In genomic region chr12:87409123-87409522, GRCm38 (mm10) we compare ENCODE assay signal across 32 mouse cellular contexts. TPM values are rescaled to one million over a fixed set of nuclear protein-coding genes. Genes with fewer than 3 reads are reported as not detected.
DNase-seq lines count a peak whose midpoint lies in the region; ATAC-seq and TF ChIP-seq lines count a peak whose summit lies in the region.
"Had no signal": no experiment of that assay in that cellular context is flagged by ENCODE, and none has a peak within 500 bp of the region (broad histone marks: within the 10 kb centered on the region; RNA-seq: fewer than 3 reads in every experiment).

No protein-coding gene starts in this region.

- no peaks in the 10 kb centered on the region for H3K27me3 ChIP-seq in lung, postnatal 0 days (replicated peaks; ENCODE audit: insufficient read depth, low read length)
- no peaks in the 10 kb centered on the region for H3K27me3 ChIP-seq in small intestine, adult 2 months (ENCODE audit: control insufficient read depth, insufficient read depth, low read length)
- no peaks in the 10 kb centered on the region for H3K27me3 ChIP-seq in kidney, embryonic 16.5 days (ENCODE audit: insufficient read depth, low read length)
- H3K27me3 ChIP-seq in embryonic facial prominence, embryonic 10.5 days (replicated peaks; ENCODE audit: low read depth, poor library complexity, severe bottlenecking): no peaks in the 10 kb centered on the region
- no peaks in the 10 kb centered on the region for H3K27me3 ChIP-seq in kidney, embryonic 14.5 days (ENCODE audit: control insufficient read depth, insufficient read depth, low read length)
- H3K27me3 ChIP-seq: CH12.LX; forebrain, embryonic 15.5 days; heart, embryonic 15.5 days; kidney, embryonic 15.5 days; lung, embryonic 15.5 days; midbrain, embryonic 12.5 days; neural tube, embryonic 12.5 days; stomach, embryonic 15.5 days had no signal

- TF ChIP-seq EP300 in lung, postnatal 0 days (IDR thresholded peaks at IDR 0.05): no peak; the same call in 1 of the 2 replicates

- no peak overlapping the region for H3K4me3 ChIP-seq in lung, postnatal 0 days (ENCODE audit: low read depth, low read length)
- H3K4me3 ChIP-seq in small intestine, adult 2 months (ENCODE audit: low read depth, low read length): no peak overlapping the region
- H3K4me3 ChIP-seq in kidney, embryonic 16.5 days (ENCODE audit: low read length): no peak overlapping the region
- H3K4me3 ChIP-seq in embryonic facial prominence, embryonic 10.5 days: no peak overlapping the region
- H3K4me3 ChIP-seq in kidney, embryonic 14.5 days (ENCODE audit: low read length): no peak overlapping the region
- H3K4me3 ChIP-seq: forebrain, embryonic 15.5 days; heart, embryonic 10.5 days; heart, embryonic 15.5 days; kidney, embryonic 15.5 days; liver, embryonic 15.5 days; lung, embryonic 15.5 days; midbrain, embryonic 12.5 days; myocyte; neural tube, embryonic 12.5 days; stomach, embryonic 15.5 days had no signal

- no peak for TF ChIP-seq POLR2A in small intestine, adult 2 months (IDR thresholded peaks at IDR 0.05; ENCODE audit: low read depth, low read length)

- H3K9ac ChIP-seq in lung, postnatal 0 days (replicated peaks; ENCODE audit: low read depth): no peak overlapping the region
- no peak overlapping the region for H3K9ac ChIP-seq in kidney, embryonic 16.5 days (replicated peaks; ENCODE audit: low read length)
- no peak overlapping the region for H3K9ac ChIP-seq in kidney, embryonic 14.5 days (ENCODE audit: low read depth, low read length)
- H3K9ac ChIP-seq: forebrain, embryonic 15.5 days; heart, embryonic 15.5 days; kidney, embryonic 15.5 days; liver, embryonic 15.5 days; lung, embryonic 15.5 days; midbrain, embryonic 12.5 days; neural tube, embryonic 12.5 days; stomach, embryonic 15.5 days had no signal

- peak overlapping the region; percentile 55; the same call in 1 of the 2 replicates for H3K27ac ChIP-seq in lung, postnatal 0 days (ENCODE audit: low read length)
- H3K27ac ChIP-seq in small intestine, adult 2 months (ENCODE audit: insufficient read depth, low read depth, low read length): peak overlapping the region; percentile 97
- no peak overlapping the region for H3K27ac ChIP-seq in kidney, embryonic 16.5 days (ENCODE audit: low read length)
- H3K27ac ChIP-seq in embryonic facial prominence, embryonic 10.5 days (replicated peaks): no peak overlapping the region
- no peak overlapping the region for H3K27ac ChIP-seq in kidney, embryonic 14.5 days (ENCODE audit: low read depth, low read length)
- H3K27ac ChIP-seq: forebrain, embryonic 15.5 days; kidney, embryonic 15.5 days; liver, embryonic 15.5 days; lung, embryonic 15.5 days; midbrain, embryonic 12.5 days; neural tube, embryonic 12.5 days; stomach, embryonic 15.5 days had no signal

- DNase-seq in lung, postnatal 0 days (ENCODE audit: low spot score): peak; percentile 49
- no peak for DNase-seq in lung, postnatal 25 days (ENCODE audit: low spot score)
- DNase-seq in ZHBTc4 (ENCODE audit: low read depth, low spot score): peak; percentile 88
- no peak for DNase-seq in embryonic facial prominence, embryonic 10.5 days (ENCODE audit: low spot score)
- DNase-seq: adrenal gland, adult 8-10 months; cerebellum, adult 8-10 months; cerebellum, postnatal 25 days; gastrocnemius, postnatal 25 days; heart, adult 11 months; kidney, postnatal 36 days; layer of hippocampus, postnatal 36 days; left cerebral cortex, postnatal 4 days; lung, postnatal 4 days; right cerebral cortex, postnatal 4 days; thymus, adult 18-20 months; thymus, postnatal 36 days had no signal

- H3K36me3 ChIP-seq in lung, postnatal 0 days (ENCODE audit: insufficient read depth, low read length): no peaks in the 10 kb centered on the region
- no peaks in the 10 kb centered on the region for H3K36me3 ChIP-seq in small intestine, adult 2 months (ENCODE audit: control insufficient read depth, insufficient read depth, low read length)
- H3K36me3 ChIP-seq in kidney, embryonic 16.5 days (ENCODE audit: insufficient read depth, low read length): no peaks in the 10 kb centered on the region
- no peaks in the 10 kb centered on the region for H3K36me3 ChIP-seq in embryonic facial prominence, embryonic 10.5 days (replicated peaks)
- no peaks in the 10 kb centered on the region for H3K36me3 ChIP-seq in kidney, embryonic 14.5 days (ENCODE audit: control insufficient read depth, insufficient read depth, low read length)
- H3K36me3 ChIP-seq: forebrain, embryonic 15.5 days; heart, embryonic 10.5 days; heart, embryonic 15.5 days; kidney, embryonic 15.5 days; liver, embryonic 15.5 days; lung, embryonic 15.5 days; midbrain, embryonic 12.5 days; neural tube, embryonic 12.5 days; stomach, embryonic 15.5 days had no signal

- 65% methylated on average over 4 of the region's 4 CpGs for WGBS in lung, postnatal 0 days
- 40% methylated on average over 4 of the region's 4 CpGs for whole genome bisulfite sequencing in small intestine, adult 2 months
- 78% methylated on average over 4 of the region's 4 CpGs for whole genome bisulfite sequencing in kidney, embryonic 16.5 days
- 77% methylated on average over 4 of the region's 4 CpGs for WGBS in embryonic facial prominence, embryonic 10.5 days
- WGBS in kidney, embryonic 14.5 days: 88% methylated on average over 4 of the region's 4 CpGs

- ATAC-seq in lung, postnatal 0 days: peak; percentile 36; the same call in 1 of the 2 replicates
- ATAC-seq in kidney, embryonic 16.5 days (ENCODE audit: low FRiP score, low TSS enrichment): no peak
- no peak for ATAC-seq in kidney, embryonic 14.5 days (ENCODE audit: low FRiP score, low TSS enrichment)
- ATAC-seq: forebrain, embryonic 15.5 days; hindbrain, embryonic 16.5 days had no signal

- peaks cover 14% of the 10 kb centered on the region; the same call in 1 of the 2 replicates for H3K4me1 ChIP-seq in lung, postnatal 0 days (ENCODE audit: insufficient read depth, low read depth, low read length)
- peaks cover 25% of the 10 kb centered on the region for H3K4me1 ChIP-seq in small intestine, adult 2 months (ENCODE audit: control insufficient read depth, insufficient read depth, insufficient read length, low read length)
- no peaks in the 10 kb centered on the region; the same call in 1 of the 2 replicates for H3K4me1 ChIP-seq in kidney, embryonic 16.5 days (ENCODE audit: insufficient read depth, low read length)
- peaks cover 14% of the 10 kb centered on the region for H3K4me1 ChIP-seq in embryonic facial prominence, embryonic 10.5 days
- no peaks in the 10 kb centered on the region for H3K4me1 ChIP-seq in kidney, embryonic 14.5 days (ENCODE audit: control insufficient read depth, insufficient read depth, low read length)
- H3K4me1 ChIP-seq: forebrain, embryonic 15.5 days; midbrain, embryonic 12.5 days; neural tube, embryonic 12.5 days had no signal

- no peaks in the 10 kb centered on the region for H3K9me3 ChIP-seq in lung, postnatal 0 days (ENCODE audit: low read length)
- no peaks in the 10 kb centered on the region for H3K9me3 ChIP-seq in kidney, embryonic 16.5 days (ENCODE audit: low read length)
- H3K9me3 ChIP-seq in embryonic facial prominence, embryonic 10.5 days: no peaks in the 10 kb centered on the region
- no peaks in the 10 kb centered on the region for H3K9me3 ChIP-seq in kidney, embryonic 14.5 days (ENCODE audit: control insufficient read depth, low read length)
- H3K9me3 ChIP-seq: forebrain, embryonic 15.5 days; heart, embryonic 10.5 days; heart, embryonic 15.5 days; kidney, embryonic 15.5 days; liver, embryonic 15.5 days; lung, embryonic 15.5 days; megakaryocyte, embryonic 14.5 days; midbrain, embryonic 12.5 days; neural tube, embryonic 12.5 days; stomach, embryonic 15.5 days had no signal

- no peak overlapping the region for H3K4me2 ChIP-seq in lung, postnatal 0 days (replicated peaks; ENCODE audit: low read depth, low read length)
- H3K4me2 ChIP-seq in kidney, embryonic 16.5 days (replicated peaks; ENCODE audit: low read depth, low read length): no peak overlapping the region
- no peak overlapping the region for H3K4me2 ChIP-seq in kidney, embryonic 14.5 days (replicated peaks; ENCODE audit: low read depth, low read length)
- H3K4me2 ChIP-seq: forebrain, embryonic 15.5 days; heart, embryonic 15.5 days; kidney, embryonic 15.5 days; liver, embryonic 15.5 days; lung, embryonic 15.5 days; midbrain, embryonic 12.5 days; neural tube, embryonic 12.5 days; stomach, embryonic 15.5 days had no signal

- TF ChIP-seq CTCF in lung, postnatal 0 days (IDR thresholded peaks at IDR 0.05): no peak
- no peak for TF ChIP-seq CTCF in small intestine, adult 2 months (IDR thresholded peaks at IDR 0.05; ENCODE audit: extremely low read depth, insufficient read length, insufficient replicate concordance, low read depth, low read length)

RNA-seq across cellular contexts. Expression of gene Sptlc2, which starts 21.0 kb away (rescaled TPM):
- polyA plus RNA-seq in lung, postnatal 0 days (2015; fragmentation: Nextera tagmentation; extraction: Ambion mirVana): 194 and 216 TPM in 2 replicates
- 10.7 and 13.5 TPM in 2 replicates for polyA plus RNA-seq in small intestine, adult 2 months (2012; rRNA removed)
- polyA plus RNA-seq in kidney, embryonic 16.5 days (2015; fragmentation: Nextera tagmentation; extraction: Ambion mirVana): 84.9 and 86.9 TPM in 2 replicates
- 58.5 and 61.8 TPM in 2 replicates for polyA plus RNA-seq in embryonic facial prominence, embryonic 10.5 days (2016; fragmentation: Nextera tagmentation; extraction: Ambion mirVana)
- polyA plus RNA-seq in kidney, embryonic 14.5 days (2014; fragmentation: Nextera tagmentation; extraction: Ambion mirVana): 65.1 and 85.3 TPM in 2 replicates

RNA-seq across cellular contexts. Expression of gene Slirp, which starts 34.6 kb away (rescaled TPM):
- polyA plus RNA-seq in lung, postnatal 0 days (2015; fragmentation: Nextera tagmentation; extraction: Ambion mirVana): 158 and 175 TPM in 2 replicates
- polyA plus RNA-seq in small intestine, adult 2 months (2012; rRNA removed): 2.9 and 4.1 TPM in 2 replicates
- 252 and 265 TPM in 2 replicates for polyA plus RNA-seq in kidney, embryonic 16.5 days (2015; fragmentation: Nextera tagmentation; extraction: Ambion mirVana)
- 311 and 324 TPM in 2 replicates for polyA plus RNA-seq in embryonic facial prominence, embryonic 10.5 days (2016; fragmentation: Nextera tagmentation; extraction: Ambion mirVana)
- polyA plus RNA-seq in kidney, embryonic 14.5 days (2014; fragmentation: Nextera tagmentation; extraction: Ambion mirVana): 269 and 468 TPM in 2 replicates

RNA-seq across cellular contexts. Expression of gene Alkbh1, which starts 34.7 kb away (rescaled TPM):
- 15.2 and 20.1 TPM in 2 replicates for polyA plus RNA-seq in lung, postnatal 0 days (2015; fragmentation: Nextera tagmentation; extraction: Ambion mirVana)
- 5.7 and 6.0 TPM in 2 replicates for polyA plus RNA-seq in small intestine, adult 2 months (2012; rRNA removed)
- 59.8 and 63.9 TPM in 2 replicates for polyA plus RNA-seq in kidney, embryonic 16.5 days (2015; fragmentation: Nextera tagmentation; extraction: Ambion mirVana)
- polyA plus RNA-seq in embryonic facial prominence, embryonic 10.5 days (2016; fragmentation: Nextera tagmentation; extraction: Ambion mirVana): 69.6 and 76.0 TPM in 2 replicates
- 63.7 and 75.6 TPM in 2 replicates for polyA plus RNA-seq in kidney, embryonic 14.5 days (2014; fragmentation: Nextera tagmentation; extraction: Ambion mirVana)

Comparison
In these comparisons a context has a peak if more than half of its experiments do, and no peak if none do; other contexts are left out.
1. DNase-seq: peak in lung, postnatal 0 days (single experiment) and ZHBTc4 (single experiment); none in lung, postnatal 25 days (single experiment) and embryonic facial prominence, embryonic 10.5 days (single experiment).
2. H3K27ac ChIP-seq: peak in lung, postnatal 0 days (single experiment) and small intestine, adult 2 months (single experiment); none in kidney, embryonic 16.5 days (single experiment), embryonic facial prominence, embryonic 10.5 days (single experiment) and kidney, embryonic 14.5 days (single experiment).
3. RNA of gene Slirp, which starts 34.6 kb away (polyA plus RNA-seq): 311 to 324 TPM in embryonic facial prominence, embryonic 10.5 days, 269 to 468 TPM in kidney, embryonic 14.5 days, 252 to 265 TPM in kidney, embryonic 16.5 days and 158 to 175 TPM in lung, postnatal 0 days; 2.9 to 4.1 TPM in small intestine, adult 2 months; every median in the first group is over 10 times any median in the second.